Mouse (Mus musculus) embryonic stem cell, embryonic (primary cell): Measurements from ENCODE around the gene Lrrc36.

Source experiments
- CTCF ChIA-PET, 4 experiments: fragments of 300-600 bp in 2 of 4; fragments of 350-600 bp in 2 of 4; sonication (Branson Sonifier 250); formaldehyde crosslinking; loops; one replicate each; lab custom pipeline; 2022; ENCODE audit warnings: inconsistent platforms in 2 of 4; lab: Charles Lee
- POLR2A ChIA-PET, 4 experiments: fragments of 300-600 bp in 2 of 4; fragments of 350-600 bp in 2 of 4; sonication (Branson Sonifier 250); formaldehyde crosslinking; loops; one replicate each; lab custom pipeline; 2022; ENCODE audit warnings: antibody characterized with exemption in 4 of 4, inconsistent platforms in 1 of 4; lab: Charles Lee

The Lrrc36 gene

DNA sequence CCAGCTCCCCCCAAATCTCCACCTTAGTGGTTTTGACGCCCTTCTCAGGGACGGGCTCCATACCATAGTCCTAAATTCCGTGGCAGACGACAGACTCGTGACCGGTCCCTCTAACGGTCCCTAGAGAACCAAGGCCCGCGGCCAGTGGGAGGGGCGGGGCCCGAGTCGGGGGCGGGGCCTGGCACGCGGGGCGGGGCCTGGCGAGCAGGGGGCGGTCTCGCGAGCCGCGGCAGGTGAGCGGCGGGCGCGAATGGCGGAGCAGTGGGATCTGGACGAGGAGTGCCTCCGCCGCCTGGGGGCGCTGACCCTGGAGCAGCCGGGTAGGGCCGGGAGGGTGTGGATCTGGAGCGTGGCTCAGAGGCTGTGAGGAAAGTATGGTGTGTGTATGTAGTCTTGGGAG is at the start of gene Lrrc36, which contains the start of gene Kctd19:
Gene Lrrc36, plus strand, starts transcription at position 181 of the 400 bp plus-strand sequence.
Gene Kctd19, minus strand, starts transcription at position 112 of the 400 bp plus-strand sequence.
- POLR2A ChIA-PET = interaction anchor here in 2 of 4 experiments (0.6 to 1.5 kb wide), 9 partner anchors 18 to 124 kb away, joined by 3 to 7 read pairs (median 4); partner anchors contain the start of genes Slc9a5 (in 1 of the 2) and Tppp3 (in 1 of the 2)
- CTCF ChIA-PET = interaction anchor here in 2 of 4 experiments (0.6 to 1.8 kb wide), 7 partner anchors 12 to 1724 kb away, joined by 3 to 8 read pairs (median 5); partner anchors contain the start of genes 4933405L10Rik (in 1 of the 2), Enkd1 (in 1 of the 2) and Tppp3 (in 1 of the 2)

DNA sequence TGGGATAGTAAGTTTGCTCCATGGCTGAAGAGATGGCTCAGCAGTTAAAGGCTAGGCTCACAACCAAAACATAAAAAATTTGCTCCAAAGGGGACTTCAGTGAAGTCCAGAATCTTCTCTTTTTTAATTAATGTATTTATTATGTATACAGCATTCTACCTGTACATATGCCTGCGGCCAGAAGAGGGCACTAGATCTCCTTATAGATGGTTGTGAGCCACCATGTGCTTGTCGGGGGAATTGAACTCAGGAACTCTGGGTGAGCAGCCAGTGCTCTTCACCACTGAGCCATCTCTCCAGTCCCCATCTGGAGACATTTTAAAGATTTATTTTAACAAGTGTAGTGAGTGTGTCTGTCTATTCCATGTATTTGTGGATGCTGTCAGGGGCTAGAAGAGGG is 46.3 kb upstream of the Lrrc36 start:
- POLR2A ChIA-PET = interaction anchor here in 1 of 4 experiments (0.8 kb wide), 1 partner anchor 19 kb away, joined by 3 read pairs; the partner anchor contains the start of gene Fhod1
- CTCF ChIA-PET = interaction anchor here in 2 of 4 experiments (0.7 to 1.0 kb wide), 4 partner anchors 30 to 173 kb away, joined by 3 to 5 read pairs (median 3); no protein-coding TSS in a partner anchor

DNA sequence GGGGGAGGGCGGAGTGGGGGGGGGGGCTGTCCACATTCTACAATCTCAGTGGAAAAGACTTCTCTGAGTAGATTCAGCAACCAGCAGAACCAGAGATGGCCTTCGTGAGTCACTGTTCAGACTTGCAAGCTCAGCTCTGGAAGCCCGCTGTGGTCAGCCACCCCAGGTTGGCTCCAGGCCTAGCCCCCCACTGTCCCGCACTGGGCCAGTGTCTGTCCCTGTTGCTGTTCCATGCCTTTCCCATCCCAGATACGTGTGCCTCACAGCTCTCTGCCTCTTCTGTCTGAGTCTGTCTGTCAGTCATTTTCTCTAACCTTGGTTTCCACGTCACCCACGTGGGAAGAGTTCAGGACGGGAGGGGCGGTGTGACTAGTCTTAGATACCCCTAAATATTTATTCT is 40.9 kb upstream of the Lrrc36 start:
- POLR2A ChIA-PET = interaction anchor here in 2 of 4 experiments (0.6 to 1.7 kb wide), 6 partner anchors 8 to 62 kb away, joined by 3 to 4 read pairs (median 3); partner anchors contain the start of genes Fhod1 (in 1 of the 2) and Slc9a5 (in 1 of the 2)
- CTCF ChIA-PET = interaction anchor here in 3 of 4 experiments (0.6 to 2.1 kb wide), 4 partner anchors 13 to 67 kb away, joined by 3 to 16 read pairs (median 4); no protein-coding TSS in a partner anchor

DNA sequence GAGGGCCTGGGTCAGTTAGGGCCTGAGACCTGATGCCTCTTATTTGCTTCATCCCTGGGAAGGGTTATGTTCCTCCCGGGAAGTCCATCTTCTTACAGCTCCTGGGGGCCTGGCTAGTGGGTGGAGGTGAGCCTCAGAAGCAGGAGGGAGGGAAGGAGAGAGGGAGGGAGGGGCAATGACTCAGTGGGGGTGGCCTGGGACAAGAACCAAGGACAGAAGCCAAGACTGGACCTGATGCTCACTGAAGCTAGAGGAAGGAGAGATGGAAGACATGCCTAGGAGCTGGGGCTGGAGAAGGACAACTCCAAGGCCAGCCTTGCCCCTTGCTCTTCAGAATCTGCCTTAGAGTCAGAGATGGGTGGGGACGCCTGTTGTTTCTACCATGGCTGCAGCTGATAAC is 40.3 kb upstream of the Lrrc36 start, which contains the start of gene Plekhg4:
Gene Plekhg4, plus strand, starts transcription at position 243 of the 400 bp plus-strand sequence.
- CTCF ChIA-PET = interaction anchor here in 3 of 4 experiments (0.6 to 4.2 kb wide), 7 partner anchors 14 to 119 kb away, joined by 3 to 26 read pairs (median 12); partner anchors contain the start of gene B3gnt9 (in 1 of the 3)
- POLR2A ChIA-PET = interaction anchor here in 2 of 4 experiments (0.6 to 1.9 kb wide), 6 partner anchors 9 to 62 kb away, joined by 3 to 5 read pairs (median 3); partner anchors contain the start of gene Slc9a5 (in 1 of the 2)

DNA sequence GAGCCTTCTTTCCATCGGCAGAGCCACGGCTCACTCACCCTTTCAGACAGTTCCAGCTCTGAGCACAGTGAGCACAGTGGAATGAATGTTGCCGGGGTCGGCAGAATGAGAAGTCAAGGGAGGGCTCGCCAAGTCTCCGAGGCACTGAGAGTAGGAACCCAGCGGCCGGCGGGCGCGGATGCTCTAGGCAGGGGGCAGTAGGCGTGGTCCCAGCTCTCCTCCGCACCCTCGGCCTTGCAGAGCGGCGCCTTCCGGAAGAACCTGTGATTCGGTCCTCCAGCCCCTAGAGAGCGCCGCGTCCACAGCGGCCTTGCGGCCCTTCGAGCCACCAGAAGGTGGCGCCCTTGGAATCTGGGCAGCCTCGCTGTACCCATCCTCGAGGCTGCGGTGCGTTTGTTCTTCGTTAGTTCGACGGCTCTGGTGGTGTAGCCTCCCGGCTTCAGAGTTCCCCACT is 38.8 kb upstream of the Lrrc36 start:
- ChIA-PET POLR2A (interaction anchor here (0.6 to 2.0 kb wide), 14 partner anchors 9 to 461 kb away, joined by 3 to 8 read pairs (median 4); partner anchors contain the start of genes Fhod1 (in 3 of the 4) and Slc9a5 (in 2 of the 4)), CTCF (interaction anchor here (0.5 to 4.2 kb wide), 84 partner anchors 9 to 1488 kb away, joined by 3 to 46 read pairs (median 4); partner anchors contain the start of genes Tppp3 (in 3 of the 4), Fhod1 (in 2 of the 4), Slc9a5 (in 2 of the 4) and 4931428F04Rik (in 1 of the 4))

DNA sequence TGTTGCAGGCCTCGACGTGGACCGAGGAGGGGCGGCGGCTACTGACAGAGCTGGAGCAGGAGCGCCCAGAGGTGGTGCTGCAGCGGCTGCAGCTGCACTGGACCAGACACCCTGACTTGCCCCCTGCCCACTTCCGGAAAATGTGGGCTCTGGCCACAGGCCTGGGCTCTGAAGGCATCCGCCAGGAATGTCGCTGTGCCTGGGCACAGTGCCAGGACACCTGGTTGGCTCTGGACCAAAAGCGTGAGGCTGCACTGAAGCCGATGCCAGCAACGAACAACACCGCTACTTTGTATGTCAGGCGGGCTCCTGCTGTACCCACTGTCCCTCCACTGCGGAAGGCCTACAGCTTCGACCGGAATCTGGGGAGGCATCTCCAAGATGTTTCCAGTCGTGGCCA is 34.7 kb upstream of the Lrrc36 start:
- POLR2A ChIA-PET = interaction anchor here (0.9 to 2.4 kb wide), 16 partner anchors 9 to 147 kb away, joined by 3 to 9 read pairs (median 4); partner anchors contain the start of genes Fhod1 (in 2 of the 4), Slc9a5 (in 1 of the 4) and Tppp3 (in 1 of the 4)
- CTCF ChIA-PET = interaction anchor here (0.5 to 3.2 kb wide), 14 partner anchors 8 to 258 kb away, joined by 3 to 14 read pairs (median 6); partner anchors contain the start of genes Atp6v0d1 (in 1 of the 4) and Ripor1 (in 1 of the 4)

DNA sequence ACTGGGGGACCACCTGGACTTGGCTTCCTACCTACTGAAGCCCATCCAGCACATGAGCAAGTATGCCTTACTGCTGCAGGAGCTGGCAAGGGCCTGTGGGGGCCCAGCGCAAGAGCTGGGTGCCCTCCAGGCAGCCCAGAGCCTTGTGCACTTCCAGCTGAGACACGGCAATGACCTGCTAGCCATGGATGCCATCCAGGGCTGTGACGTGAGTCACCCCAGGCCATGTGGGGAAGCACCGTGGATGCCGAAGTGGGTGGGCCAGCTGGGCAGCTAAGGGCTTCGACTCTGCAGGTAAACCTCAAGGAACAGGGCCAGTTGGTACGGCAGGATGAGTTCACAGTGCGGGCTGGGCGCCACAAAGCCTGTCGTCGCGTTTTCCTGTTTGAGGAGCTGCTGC is 33.1 kb upstream of the Lrrc36 start:
- ChIA-PET POLR2A (interaction anchor here in 2 of 4 experiments (0.6 to 1.8 kb wide), 4 partner anchors 9 to 152 kb away, joined by 3 to 5 read pairs (median 4); no protein-coding TSS in a partner anchor), CTCF (interaction anchor here in 2 of 4 experiments (0.6 to 3.2 kb wide), 8 partner anchors 17 to 242 kb away, joined by 3 to 14 read pairs (median 5); no protein-coding TSS in a partner anchor)

DNA sequence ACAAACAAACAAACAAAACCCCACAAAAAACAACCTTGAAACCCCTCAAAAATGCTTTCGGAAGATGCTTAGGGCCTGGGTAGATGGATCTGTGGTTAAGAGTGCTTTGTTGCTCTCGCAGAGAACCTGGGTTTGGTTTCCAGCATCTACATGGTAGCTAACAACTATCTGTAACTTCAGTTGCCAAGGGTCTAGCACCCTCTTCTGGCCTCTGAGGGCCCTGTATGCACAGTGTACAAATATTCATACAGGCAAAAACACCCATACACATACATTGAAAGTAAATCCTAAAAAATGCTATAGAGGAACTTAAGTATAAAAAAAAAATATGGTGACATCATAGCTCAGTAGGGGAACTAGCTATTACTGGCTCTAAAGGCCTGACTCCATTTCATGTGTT is 29.3 kb upstream of the Lrrc36 start:
- CTCF ChIA-PET = interaction anchor here (0.6 to 3.1 kb wide), 9 partner anchors 9 to 742 kb away, joined by 3 to 11 read pairs (median 4); partner anchors contain the start of gene Ciao2b (in 1 of the 4)

DNA sequence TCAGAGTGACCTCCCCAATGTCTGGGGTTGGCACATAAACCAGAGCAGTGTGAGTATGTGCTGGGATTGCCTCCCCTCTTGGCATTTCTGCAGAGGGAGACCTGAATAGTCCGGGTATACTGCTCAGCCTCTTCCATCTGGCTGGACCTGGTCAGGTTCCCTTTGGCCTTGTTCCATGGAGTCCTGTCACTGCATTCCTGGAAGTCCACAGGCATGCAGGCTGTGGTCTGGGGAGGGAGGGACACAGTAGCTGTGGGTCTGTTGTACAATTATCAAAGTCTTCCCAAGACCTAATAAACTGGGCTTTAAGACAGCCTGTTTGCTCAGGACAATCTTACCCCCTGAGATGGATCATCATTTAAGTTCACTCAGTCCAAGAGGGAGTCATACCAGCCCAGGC is 26.2 kb upstream of the Lrrc36 start:
- ChIA-PET POLR2A (interaction anchor here in 1 of 4 experiments (0.7 to 2.3 kb wide), 4 partner anchors 9 to 86 kb away, joined by 3 to 9 read pairs (median 4); no protein-coding TSS in a partner anchor), CTCF (interaction anchor here (0.9 to 1.8 kb wide), 6 partner anchors 9 to 16 kb away, joined by 3 to 7 read pairs (median 3); no protein-coding TSS in a partner anchor)

More for the DNA sequence above, 29.3 kb upstream of the Lrrc36 start:
- POLR2A ChIA-PET = interaction anchor here in 2 of 4 experiments (0.8 to 1.8 kb wide), 5 partner anchors 10 to 93 kb away, joined by 3 to 5 read pairs (median 3); no protein-coding TSS in a partner anchor

DNA sequence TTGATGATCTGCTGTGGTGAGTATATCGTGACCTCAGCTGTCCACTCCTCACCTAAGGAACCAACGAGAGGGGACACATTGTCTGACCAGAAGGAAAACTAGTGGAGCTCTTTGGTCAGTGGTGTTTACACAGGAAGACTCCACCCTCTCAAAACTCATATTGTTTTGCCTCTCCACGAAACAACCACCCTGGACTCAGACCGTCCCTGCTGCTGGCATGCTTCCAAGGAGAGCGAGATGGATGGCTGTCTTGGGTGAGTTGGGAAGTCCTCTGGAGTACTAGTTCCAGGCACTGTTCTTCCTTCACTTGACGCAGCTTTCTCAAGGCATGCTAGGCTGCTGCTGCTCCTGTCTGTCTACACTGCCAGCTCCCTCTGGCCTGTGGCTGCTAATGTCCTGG is 24.3 kb upstream of the Lrrc36 start:
- CTCF ChIA-PET = interaction anchor here in 2 of 4 experiments (0.6 to 2.6 kb wide), 4 partner anchors 8 to 25 kb away, joined by 3 to 8 read pairs (median 4); no protein-coding TSS in a partner anchor
- POLR2A ChIA-PET = interaction anchor here in 2 of 4 experiments (0.6 to 1.3 kb wide), 5 partner anchors 9 to 41 kb away, joined by 3 to 4 read pairs (median 3); no protein-coding TSS in a partner anchor

DNA sequence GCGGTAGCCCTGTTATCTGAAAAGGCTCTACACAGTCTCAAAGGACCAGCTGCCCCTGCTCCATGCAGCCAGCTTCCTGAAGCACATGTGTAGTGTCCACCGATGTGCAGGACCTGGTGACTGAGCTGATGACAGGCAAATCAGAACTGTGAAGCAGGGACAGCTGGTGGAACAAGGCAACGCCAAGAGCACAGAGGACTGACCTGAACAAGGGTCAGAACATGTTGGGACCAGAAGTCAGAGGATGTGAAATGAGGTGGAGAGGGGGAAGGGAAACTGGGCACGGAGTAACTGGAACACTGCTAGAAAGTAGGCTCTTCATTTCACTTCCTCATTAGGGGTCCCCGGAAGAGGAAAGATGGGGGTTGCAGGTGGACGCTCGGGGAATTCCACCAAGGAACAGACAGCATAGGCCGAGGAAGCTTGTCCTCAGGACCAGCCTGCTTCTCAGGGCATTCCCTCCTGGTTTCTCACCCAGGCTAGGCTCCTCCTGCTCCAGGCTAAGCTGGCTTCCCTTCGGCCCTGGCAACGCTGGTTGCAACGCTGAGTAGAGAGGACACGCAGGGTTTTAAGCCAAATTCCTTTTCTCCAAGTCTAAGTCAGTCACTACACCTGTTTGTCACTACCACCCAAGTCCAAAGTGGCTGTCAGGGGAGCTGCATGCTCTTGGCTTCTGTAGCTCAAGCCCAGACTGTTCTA is 20.1 kb upstream of the Lrrc36 start:
- ChIA-PET CTCF (interaction anchor here in 3 of 4 experiments (1.2 to 6.7 kb wide), 5 partner anchors 18 to 139 kb away, joined by 3 to 26 read pairs (median 5); partner anchors contain the start of gene Plekhg4 (in 1 of the 3)), POLR2A (interaction anchor here in 3 of 4 experiments (0.9 to 1.9 kb wide), 5 partner anchors 9 to 55 kb away, joined by 3 to 5 read pairs (median 4); no protein-coding TSS in a partner anchor)

DNA sequence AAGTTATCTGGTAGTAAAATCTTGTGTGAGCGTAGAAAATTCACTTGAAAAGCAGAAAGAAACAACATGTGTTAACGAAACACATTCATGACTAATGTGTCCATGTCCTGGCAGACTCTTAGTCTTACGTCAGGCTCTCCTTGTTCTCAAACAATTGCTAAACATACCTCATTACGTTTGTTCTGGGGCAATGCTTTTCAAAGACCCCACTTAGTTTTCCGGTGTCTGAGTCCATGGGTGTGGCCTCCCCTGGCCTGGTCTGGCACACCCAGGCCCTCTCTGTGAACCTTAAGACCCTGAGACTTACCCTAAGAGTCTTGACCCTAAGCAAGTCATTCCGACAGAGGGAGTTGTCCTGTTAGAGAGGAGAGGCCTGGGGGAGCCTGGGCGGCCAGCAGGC is 19.5 kb upstream of the Lrrc36 start:
- CTCF ChIA-PET = interaction anchor here in 2 of 4 experiments (1.1 to 6.7 kb wide), 3 partner anchors 19 to 48 kb away, joined by 3 to 26 read pairs (median 10); partner anchors contain the start of gene Plekhg4 (in 1 of the 2)
- POLR2A ChIA-PET = interaction anchor here in 3 of 4 experiments (1.0 to 1.9 kb wide), 8 partner anchors 8 to 44 kb away, joined by 3 to 5 read pairs (median 4); no protein-coding TSS in a partner anchor

DNA sequence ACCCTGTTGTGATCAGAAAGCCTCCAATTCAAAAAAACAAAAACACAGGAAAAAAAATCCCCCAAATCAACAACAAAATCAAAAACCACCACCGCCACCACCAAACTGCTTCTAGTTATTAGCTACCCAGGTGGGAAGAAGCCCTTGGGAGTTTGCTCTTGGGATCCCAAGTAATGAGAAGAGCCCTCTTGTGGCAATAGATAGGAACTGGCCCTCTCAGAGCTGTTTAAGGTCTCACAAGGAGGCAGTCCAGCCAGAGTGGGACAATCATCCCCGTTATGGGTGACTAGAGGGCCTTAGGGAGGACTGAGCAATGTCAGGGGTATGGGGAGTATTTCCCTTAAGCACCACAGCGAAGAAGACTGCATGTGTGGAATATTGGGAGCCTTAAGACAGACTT is 15.6 kb upstream of the Lrrc36 start:
- ChIA-PET POLR2A (interaction anchor here (0.7 to 1.4 kb wide), 12 partner anchors 8 to 366 kb away, joined by 3 to 5 read pairs (median 3); partner anchors contain the start of genes Slc9a5 (in 1 of the 4) and Tppp3 (in 1 of the 4)), CTCF (interaction anchor here (0.5 to 6.7 kb wide), 55 partner anchors 8 to 1146 kb away, joined by 3 to 26 read pairs (median 3); partner anchors contain the start of genes Plekhg4 (in 2 of the 4), Slc9a5 (in 2 of the 4), Elmo3 (in 1 of the 4) and Kctd19 (in 1 of the 4))

DNA sequence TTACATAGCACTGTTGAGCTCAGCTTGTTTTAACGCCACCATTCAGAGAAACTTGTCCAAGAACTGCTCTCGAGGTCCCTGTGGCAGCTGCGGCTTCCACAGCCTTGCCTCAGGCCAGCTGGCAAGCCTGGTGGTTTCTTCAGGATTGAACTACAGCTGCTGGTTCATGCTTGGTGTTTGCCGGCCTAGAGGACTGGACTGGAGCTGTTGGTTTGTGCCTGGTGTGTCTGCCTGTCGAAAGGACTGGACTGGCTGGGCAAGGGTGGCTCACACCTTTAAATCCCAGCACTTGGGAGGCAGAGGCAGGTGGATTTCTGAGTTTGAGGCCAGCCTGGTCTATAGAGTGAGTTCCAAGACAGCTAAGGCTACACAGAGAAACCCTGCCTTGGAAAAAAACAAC is 13.4 kb upstream of the Lrrc36 start:
- ChIA-PET CTCF (interaction anchor here in 2 of 4 experiments (0.8 to 1.4 kb wide), 5 partner anchors 26 to 132 kb away, joined by 3 to 4 read pairs (median 3); no protein-coding TSS in a partner anchor), POLR2A (interaction anchor here in 1 of 4 experiments (1.3 to 1.9 kb wide), 2 partner anchors 22 to 71 kb away, joined by 5 read pairs; partner anchors contain the start of gene Tppp3)

DNA sequence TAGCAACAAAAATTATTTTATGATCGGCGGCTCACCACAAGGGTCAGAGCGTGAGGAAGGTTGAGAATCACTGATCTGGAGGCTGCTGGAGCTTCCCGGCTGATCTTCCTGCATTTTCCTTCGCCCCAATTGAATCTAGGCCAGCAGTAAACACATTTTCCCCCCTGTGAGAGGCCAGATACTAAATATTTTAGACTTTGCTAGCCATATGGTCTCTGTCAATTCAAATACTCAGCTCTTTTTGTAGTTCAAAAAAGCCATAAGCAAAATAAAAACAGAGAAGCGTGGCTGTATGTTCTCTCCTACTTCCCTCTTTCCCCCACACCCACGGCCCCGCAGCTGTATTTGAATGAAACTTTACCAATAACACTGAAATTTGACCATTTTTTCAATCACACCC is 9.9 kb upstream of the Lrrc36 start:
- CTCF ChIA-PET = interaction anchor here in 2 of 4 experiments (0.8 to 1.7 kb wide), 3 partner anchors 17 to 38 kb away, joined by 3 to 4 read pairs (median 3); no protein-coding TSS in a partner anchor
- POLR2A ChIA-PET = interaction anchor here in 2 of 4 experiments (0.7 to 1.5 kb wide), 3 partner anchors 25 to 28 kb away, joined by 3 read pairs; no protein-coding TSS in a partner anchor

DNA sequence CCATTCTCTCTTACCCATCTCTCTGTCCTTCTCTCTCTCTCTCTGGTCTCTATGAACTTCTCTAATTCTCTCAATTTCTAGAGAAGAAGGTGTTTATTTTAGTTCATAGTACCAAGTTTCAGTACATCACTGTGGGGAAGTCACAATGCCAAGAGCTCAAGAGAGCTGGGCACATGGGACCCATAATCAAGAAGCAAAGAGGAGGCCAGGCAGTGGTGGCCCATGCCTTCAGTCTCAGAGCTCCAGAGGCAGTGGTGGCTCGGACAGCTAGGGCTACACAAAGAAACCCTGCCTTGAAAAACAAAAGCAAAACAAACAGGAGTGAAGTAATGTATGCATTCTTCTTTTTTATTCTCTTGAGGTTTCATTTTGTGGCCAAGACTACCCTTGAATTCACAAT is 8.9 kb upstream of the Lrrc36 start:
- ChIA-PET POLR2A (interaction anchor here in 2 of 4 experiments (1.4 to 1.5 kb wide), 2 partner anchors 26 to 27 kb away, joined by 3 read pairs; no protein-coding TSS in a partner anchor), CTCF (interaction anchor here in 1 of 4 experiments (0.5 kb wide), 1 partner anchor 76 kb away, joined by 3 read pairs; no protein-coding TSS in a partner anchor)
